Mouse (Mus musculus) left cerebral cortex, adult 11 months (tissue): ENCODE results near the gene Gm49322.

Source experiments
- DNase-seq: peaks from one replicate; pipeline ENCODE4 v3.0.0; 2022; ENCODE audit warnings: low spot score

Gene Gm49322

DNA sequence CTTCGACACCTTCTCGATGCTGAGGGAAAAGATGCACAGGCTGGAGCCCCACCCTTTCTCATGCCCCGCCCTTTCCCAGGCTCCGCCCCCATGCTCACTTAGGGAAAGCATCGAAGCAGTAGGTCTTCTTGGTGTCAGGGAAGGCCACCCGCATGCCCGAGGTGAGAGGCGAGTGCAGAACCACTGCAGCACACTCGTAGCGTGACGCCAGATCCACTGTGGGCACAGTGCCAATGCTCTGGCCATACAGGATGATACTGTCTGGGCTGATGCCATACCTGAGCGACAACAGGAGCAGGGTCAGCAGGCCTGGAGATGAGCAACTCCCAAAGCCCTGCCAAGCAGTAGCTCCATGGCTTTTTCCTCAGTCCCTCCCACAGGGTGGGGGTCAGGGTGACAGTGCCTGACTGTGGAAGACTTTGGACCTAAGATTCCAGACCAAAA lies 21.8 kb upstream of the Gm49322 start:
- DNase-seq = no peak

DNA sequence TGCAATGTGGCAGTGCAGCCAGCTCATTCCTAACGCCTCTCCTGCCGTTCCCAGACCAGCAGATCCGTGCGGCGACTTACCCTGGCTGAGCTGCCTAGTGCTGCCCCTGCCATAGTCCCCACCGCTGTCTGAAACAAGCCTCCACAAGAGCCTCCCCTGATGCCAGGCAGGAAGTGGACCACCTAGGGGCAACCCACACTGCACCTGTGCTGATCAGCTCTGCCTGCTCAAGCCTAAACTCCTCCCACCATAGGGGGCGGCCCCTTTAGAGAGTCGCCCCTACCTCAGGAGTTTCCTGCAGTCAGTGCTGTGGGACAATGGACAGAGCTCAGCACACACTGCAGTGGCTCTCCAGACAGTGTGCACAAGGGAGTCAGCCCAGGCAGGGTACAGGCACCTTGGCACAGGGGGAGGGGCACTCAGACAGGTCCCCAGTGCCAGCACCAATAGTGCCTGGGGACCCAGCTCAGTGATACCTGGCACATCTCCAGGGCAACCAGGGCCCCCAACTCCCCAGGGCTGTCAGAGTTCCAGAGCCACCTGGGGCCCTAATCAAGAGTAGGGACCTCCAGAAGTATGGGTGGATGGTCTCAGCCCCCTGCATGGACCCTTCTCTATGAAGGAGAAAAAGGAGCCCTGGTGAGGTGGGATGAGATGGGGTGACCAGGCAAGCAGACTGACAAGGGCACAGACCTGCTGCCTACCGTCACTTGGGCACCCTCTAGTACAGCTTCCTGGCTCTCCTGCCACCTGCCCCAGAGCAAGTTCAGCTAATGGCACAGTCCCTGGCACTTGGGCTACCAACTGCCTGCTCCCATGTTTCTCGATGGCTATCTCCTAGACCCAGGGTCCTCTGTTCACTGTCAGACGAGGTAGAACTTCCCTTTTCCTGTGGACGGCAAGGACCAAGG lies 20.9 kb upstream of the Gm49322 start:
- DNase-seq = no peak

DNA sequence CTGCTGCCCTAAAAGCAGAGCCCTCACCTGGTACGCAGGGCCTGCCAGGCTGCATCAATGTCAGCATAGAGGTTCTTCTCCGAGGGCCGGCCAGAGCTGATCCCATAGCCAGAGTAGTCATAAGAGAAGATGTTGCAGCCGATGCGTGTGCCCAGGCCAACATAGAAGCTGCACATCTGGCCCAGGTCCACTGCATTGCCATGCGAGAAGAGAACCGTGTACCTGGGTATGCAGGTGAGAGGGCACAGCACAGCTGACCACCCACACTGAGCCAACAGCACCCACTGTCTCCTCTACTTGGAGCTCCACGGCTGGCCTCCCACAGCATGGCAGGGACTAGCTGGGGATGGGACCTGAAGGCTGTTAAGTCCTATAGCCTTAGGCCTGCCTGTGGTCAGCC lies 20.2 kb upstream of the Gm49322 start:
- no peak for DNase-seq

DNA sequence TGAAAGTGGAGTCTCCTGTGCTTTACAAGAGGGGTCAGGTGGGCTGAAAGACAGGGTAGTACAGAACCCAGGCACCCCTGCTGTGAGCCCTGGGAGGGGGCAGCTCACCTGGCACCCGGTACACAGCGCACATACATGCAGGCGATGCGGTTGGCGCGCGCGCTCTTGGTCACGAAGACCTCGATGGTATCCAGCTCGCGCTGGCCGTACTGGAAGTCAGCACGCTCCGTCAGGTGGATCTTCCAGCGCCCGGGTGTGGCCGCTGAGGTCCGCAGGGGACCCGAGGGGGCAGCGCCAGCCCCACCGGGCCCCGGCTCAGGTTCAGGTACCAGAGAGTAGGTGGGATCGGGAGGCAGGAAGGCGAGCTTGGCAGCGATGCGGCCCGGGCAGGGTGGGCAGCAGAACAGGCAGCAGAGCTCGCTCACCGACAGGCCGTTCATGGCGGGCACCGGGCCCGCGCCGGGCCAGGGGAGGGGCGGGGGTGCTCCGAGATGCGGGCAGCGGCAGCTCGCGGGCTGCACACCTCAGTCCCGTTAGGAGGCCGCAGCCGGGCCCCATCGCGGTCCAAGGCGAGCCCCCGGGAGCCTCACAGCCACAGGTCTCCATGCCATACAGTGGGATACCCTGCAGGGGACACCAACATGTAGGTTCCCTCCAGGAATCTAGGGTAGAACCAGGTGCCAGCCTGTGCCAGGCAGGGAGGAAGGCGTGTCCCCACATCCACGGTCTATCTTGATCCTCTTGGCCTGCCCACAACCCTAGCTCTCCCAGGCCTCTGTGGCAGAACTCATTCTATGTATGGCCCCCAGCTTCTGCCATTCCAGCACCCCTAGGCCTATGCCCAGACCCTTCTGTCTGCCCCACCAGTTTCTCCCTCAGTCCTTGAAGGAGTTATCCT lies 19.2 kb upstream of the Gm49322 start:
- no peak for DNase-seq

DNA sequence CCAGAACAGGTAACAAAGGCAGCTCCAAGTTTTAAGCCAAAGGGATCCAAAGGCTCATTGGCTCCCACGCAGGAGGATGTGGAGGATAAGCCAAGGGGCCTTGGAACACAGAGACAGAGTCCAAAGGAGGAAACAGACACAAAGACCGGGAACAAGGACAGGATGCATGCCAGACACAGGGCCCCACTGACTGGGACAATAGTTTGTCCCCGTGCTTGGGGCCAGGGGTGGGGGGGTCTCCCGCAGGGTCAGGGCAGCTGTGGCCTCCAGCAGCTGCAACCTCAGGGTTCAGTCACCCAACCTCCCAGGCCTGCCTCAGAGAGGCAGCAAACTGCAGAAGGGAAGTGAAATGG lies 18.5 kb upstream of the Gm49322 start:
- no peak for DNase-seq

DNA sequence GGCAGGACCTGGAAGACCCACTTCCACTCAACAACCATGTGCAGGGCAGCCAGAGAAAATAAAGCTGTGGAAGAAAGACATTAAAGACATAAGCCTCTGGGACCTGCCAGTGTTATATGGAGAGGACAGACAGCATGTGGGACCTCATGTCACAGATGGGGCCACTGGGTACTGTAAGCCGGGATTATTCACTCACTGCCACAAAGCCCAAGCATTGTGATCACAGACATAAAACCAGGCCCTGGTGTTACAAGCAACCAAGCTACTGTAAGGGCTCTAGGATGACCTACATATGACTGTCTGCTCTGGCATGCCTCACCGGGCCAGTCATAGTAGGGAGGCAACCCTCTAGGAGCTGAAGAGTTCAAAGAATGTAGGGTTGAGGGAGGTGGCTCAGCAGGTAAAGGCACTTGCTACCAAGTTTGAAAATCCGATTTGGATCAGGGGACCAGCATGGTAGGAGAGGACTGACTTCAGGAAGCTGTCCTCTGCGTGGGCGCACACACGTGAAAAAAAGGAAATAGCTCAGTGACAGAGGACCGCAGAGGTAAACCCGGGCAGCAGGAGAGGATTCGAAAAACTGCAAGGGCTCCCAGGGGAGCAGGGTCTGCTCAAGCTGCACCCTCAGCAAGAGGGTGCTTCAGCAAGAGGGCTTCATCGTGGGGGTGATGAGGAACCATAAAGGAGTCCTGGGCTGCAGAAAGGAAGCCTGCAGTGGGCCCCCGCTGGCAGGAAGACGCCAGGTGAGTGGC lies 16.5 kb upstream of the Gm49322 start:
- no peak for DNase-seq

DNA sequence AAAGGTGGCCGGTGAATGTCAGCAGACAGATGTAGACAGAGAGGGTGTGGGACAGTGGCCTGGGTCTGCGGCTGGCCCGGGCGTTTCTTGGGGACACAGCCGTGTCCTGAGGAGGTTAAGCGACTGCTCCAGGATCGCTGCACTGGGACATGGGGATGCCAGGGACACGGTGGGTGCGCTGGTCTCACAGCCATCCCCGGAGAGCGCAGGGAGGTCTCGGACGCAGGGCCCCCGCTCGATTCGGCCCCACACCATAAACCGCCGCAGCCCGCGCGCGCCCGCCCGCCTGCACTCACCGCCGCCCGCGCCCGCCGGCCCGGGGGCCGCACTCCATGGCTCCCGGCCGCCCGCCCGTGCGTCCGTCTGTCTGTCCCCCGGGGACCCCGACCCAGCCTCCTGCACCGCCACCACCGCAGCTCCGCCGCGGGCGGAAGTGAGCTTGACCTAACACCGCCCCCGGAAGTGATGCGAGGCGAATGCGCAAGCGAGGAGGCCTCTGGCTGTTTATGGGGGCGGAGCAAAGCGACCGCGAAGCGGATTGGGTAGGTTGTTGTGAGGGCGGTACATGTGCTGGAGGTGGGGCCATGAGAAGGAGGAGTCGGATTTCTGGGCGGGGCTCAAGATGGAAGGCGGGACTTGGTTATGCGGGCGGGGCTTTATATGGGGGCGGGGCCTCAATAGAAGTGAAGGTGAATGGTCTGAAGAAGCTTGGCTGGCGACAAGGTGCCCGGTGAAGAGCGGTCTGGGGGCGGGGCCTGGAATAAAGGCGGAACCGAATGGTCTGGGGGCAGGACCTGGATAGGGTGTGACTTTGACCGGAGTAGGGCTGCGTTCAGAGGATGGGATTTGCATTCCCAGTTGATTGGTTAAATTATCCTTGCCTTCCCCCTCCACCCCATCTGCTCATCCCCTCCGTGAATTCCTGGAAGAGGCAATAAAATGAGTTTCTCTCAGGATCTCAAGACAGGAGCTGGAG lies 15.7 kb upstream of the Gm49322 start, which contains the start of gene Abhd17a:
TSS of gene Abhd17a (minus strand) at position 463 of the 976 bp plus-strand sequence.
- DNase-seq = peak; percentile 91

DNA sequence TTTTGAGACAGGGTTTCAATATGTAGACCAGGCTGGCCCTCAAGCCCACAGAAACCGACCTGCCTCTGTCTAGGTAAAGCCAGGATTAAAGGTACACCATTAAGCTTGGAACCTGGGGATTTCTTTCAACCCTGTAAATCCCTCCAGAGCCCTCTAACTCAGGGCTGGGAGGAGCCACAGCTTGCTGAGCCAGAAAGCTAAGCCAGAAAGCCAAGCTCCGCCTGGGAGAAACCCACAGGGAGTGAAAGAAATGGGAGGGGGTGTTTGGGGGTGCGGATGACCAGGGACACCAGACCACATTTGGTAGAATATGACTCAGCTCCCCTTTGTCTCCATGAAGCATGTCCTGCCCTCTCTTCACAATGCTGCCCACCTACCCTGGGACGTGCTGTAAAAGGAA lies 9.5 kb upstream of the Gm49322 start:
- no peak for DNase-seq

DNA sequence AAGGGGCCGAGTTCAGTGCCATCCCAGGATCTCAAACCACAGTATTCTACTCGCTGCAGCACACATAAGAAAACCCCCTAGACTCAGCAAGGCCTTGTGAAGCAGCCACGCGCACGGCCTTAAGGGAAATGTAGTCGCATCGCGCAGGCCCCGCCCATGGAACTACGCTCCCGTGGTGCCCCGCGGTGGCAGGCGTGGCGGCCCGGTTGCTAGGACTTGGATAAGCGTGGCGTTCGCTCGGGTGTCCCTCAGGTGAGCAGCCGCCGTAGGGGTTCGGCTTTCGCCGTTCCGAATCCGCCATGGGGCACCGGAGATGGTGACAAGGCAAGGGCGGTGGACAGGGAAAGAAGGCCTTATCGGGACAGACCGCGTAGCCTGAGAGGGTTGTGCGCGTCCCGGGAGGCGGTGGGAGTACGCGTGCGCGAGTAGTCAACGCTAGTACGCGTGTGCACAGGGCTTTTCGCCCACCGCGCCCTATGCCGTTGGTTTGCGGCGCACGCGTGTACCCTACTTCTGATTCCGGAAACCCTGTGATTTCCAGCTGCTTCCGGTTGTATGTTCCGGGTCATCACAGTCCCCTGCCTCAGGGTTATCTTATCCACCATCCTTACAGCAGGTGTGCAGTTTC lies 3.0 kb upstream of the Gm49322 start, which contains the start of the genes Scamp4 and Adat3:
TSS of gene Scamp4 (plus strand) at position 175 of the 628 bp plus-strand sequence.
TSS of gene Adat3 (plus strand) at position 183 of the 628 bp plus-strand sequence.
- DNase-seq = peak; percentile 93

DNA sequence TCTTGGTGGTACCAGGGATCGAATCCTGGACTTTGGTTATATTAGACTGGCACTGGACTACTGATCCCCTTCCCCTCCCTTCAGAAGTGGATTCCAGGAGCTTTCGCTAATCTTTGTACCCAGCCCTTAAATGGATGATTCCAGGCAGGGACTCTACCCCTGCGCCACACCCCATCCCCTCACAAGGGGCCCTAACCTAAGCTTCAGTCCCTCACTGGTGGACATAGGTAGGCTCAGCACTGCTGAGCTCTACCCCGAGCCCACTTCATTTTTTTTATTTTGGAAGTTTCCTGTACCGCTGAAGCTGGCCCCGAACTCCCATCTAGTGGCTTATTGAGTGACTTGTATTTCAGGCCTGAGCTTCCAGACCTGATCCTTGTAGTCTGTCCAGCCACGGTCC lies 2.5 kb upstream of the Gm49322 start:
- no peak for DNase-seq

DNA sequence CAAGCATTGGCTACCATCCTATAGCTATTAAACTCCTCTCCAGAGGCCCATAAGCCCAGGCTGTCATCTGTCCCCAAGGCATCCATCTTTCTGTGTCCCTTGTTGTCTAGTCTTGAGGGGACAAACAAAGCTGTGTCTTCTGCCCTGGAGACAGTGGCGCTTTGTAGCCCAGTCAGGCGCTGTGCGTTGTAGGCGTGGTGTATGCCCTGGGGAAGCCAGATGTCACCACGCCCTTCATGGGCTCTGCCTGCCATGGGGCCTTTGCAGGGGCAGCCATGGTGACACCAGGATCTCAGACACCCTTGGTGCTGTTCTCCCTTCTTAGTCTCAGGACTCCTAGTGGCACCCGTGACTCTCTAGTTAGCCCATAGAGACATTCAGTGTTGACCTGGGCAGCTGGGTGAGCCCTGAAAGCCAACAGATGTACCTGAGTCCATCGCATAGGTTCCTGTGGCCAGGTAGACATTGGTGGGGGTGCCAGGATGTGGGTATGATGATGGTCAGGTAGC lies 1.8 kb upstream of the Gm49322 start:
- DNase-seq = no peak

DNA sequence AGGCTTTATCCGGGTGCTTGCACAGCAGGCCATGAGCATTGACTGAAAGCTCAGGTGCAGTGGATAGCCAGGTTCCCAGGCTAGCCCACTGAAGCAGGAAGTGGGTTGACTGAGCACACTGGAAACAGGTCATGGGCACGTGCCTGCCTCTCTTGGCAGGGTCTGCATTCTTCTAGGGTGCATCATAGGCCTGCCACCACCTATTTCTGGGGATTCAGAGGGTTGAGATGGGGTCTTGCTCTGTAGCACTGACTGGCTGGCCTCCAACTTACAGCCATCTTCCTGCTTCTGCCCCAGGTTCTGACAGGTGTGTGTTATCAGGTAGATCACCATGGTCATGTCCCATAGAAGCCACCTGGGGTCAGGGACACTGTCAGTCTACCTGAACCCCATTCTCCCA lies 833 bp upstream of the Gm49322 start:
- no peak for DNase-seq

DNA sequence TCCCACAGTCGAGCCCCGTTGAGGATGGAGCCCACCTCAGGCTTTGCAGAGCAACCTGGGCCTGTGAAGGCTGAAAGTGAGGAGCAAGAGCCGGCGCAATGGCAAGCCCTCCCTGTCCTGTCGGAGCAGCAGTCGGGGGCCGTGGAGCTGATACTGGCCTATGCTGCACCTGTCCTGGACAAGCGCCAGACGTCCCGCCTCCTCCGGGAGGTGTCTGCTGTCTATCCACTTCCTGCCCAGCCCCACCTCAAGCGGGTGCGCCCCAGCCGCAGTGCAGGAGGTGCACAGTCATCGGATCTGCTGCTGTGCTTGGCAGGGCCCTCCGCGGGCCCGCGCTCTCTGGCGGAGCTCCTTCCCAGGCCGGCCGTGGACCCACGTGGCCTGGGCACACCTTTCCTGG lies 485 bp downstream of the Gm49322 start:
- no peak for DNase-seq

DNA sequence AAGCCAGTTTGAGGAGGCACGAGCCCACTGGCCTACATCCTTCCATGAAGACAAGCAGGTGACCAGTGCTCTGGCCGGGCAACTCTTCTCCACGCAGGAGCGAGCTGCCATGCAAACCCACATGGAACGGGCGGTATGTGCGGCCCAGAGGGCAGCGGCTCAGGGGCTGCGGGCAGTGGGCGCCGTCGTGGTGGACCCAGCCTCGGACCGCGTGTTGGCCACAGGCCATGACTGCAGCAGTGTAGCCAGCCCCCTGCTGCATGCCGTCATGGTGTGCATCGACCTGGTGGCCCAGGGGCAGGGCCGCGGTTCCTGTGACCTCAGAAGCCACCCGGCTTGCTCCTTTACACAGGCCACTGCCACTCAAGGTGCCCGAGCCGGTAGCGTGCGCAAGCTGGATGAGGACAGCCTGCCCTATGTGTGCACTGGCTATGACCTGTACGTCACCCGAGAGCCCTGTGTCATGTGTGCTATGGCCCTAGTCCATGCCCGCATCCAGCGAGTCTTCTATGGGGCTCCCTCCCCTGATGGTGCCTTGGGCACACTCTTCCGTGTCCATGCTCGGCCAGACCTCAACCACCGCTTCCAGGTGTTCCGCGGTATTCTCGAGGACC lies 1.0 kb downstream of the Gm49322 start:
- no peak for DNase-seq

DNA sequence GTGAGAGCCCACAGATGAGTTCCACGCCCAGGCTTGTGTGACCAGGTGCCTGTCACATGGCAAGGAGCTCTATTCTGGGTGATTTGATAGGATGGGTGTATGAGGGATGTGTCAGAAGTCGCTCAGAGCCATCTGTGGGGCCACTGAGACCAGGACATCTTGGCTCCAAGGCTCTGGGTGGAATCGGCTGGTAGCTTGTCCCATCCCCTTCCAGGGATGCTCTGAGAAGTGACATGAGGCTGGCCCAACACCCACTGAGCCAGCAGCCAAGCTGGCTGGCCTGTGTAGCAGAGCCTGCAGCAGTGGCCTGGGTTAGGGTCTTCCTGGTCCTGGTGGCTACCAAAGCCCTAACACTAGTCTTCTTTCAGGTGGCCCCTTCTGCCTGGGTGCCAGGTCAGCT lies 2.6 kb downstream of the Gm49322 start:
- DNase-seq = no peak

DNA sequence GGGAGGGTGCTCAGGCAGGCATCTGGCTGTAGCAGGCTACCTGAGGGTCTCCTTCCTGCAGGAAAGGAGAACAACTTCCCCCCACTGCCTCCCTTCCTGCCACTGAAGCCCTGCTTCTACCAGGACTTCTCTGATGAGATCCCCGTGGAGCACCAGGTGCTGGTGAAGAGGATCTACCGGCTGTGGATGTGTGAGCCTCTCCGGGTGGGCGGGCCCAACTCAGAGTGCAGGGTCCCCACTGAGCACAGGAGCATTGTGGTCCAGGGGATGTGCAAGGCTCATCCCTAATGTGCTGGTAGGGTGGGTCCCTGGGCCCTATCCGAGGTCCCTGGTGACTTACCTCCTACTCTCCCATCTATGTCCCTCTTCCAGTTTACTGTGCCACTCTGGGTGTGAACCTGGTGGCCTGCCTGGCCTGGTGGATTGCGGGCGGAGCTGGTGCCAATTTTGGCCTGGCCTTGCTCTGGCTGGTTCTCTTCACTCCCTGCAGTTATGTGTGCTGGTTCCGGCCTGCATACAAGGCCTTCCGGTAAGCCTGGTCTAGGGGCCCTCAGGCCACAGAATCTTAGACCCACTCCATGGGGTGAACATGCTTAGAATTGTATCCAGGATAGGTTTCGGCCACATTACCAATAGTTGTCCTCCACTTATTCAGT lies 3.6 kb downstream of the Gm49322 start:
- no peak for DNase-seq

DNA sequence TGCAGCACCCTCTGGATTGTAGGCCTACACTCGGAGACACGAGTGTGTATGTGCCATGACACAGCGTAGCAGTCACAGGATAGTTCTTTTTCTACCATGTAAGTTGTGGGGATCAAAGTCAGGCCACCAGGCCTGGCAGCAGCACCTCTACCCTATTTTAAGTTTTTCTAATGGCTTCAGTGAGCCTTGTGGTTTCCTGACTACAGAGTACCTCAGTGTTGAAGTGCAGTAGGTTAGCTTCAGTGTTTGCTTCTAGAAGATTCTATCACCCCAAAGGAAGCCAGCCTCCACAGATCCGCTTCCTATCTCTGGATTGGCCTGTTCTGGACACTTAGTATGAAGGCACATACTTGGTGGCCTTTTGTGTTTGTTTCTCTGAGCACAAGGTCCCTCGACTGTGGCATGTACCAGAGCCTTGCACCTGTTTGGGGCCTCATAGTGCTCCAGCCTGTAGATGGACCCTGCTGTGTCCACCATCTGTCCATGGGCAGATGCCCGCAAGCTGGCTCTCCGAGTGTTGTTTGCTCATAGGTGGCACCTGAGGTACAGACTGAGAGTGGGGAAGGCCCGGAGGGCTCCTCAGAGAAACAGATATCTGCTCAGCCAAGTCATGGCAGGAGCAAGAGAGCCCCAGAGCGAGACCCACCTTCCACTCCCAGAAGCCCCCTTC lies 4.4 kb downstream of the Gm49322 start:
- no peak for DNase-seq

DNA sequence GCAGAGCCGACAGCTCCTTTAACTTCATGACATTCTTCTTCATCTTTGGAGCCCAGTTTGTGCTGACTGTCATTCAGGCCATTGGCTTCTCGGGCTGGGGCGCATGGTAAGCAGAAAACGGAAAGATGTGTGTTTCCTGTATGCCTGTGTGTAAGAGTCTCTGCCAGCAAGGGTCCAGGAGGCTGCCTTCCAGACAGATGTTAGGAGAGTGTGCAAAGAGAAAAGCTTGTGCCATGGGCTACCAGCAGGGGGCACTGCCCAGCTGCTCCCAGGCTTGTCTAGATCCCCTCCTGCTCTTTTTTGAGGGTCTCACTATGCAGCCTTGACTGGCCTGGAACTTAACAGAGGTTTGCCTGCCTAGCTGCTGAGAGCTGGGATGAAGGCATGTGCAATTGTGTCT lies 5.2 kb downstream of the Gm49322 start:
- DNase-seq = no peak

DNA sequence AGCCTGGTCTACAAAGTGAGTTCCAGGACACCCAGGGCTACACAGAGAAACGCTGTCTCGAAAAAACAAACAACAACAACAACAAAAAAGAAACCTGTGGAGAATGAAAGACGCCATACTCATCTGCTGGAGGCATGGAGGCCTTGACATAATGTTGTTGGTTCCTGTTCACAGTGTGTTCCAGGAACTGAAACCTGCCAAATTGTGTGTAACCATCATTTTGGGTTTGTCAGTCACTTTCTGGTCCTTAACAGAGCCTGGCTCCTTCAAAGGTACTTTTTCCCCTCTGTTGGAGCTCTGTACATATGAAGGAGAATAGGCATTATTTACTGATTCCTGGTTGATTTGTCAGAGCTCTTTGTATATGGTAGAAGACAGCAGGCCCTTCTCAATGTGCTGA lies 6.1 kb downstream of the Gm49322 start:
- no peak for DNase-seq
